Mouse (Mus musculus): Measurements from ENCODE around the gene Cox17. TPM values are rescaled to one million over a fixed set of nuclear protein-coding genes. Genes with fewer than 3 reads are reported as not detected.

Gene Cox17
- polyA plus RNA-seq, 1 experiment from 2014 or later, result 140 TPM

DNA sequence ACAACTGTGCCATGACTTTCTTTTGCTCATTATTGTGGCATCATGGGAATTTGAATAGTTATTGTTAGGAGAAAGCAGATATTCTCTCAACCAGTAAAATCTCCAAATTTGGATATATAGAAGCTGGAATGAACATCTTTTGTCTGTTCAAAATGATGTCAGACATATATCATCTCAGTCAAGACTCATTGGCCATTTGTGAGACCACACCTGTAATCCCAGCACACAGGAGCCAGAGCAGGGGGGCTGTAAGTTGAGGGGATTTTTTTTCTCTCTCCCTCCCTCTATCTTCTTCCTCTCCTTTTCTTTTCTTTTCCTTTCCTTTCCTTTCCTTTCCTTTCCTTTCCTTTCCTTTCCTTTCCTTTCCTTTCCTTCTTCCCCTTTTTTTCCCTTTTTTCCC lies 6.1 kb downstream of the Cox17 start:
- no peak for DNase-seq (ENCODE audit: low spot score)
- no peaks in the 10 kb centered on the region for H3K9me3 ChIP-seq (replicated peaks)
- no peak overlapping the region for H3K4me3 ChIP-seq
- peaks cover 7% of the 10 kb centered on the region for H3K4me1 ChIP-seq
- H3K27me3 ChIP-seq (ENCODE audit: low read depth, poor library complexity, severe bottlenecking), result no peaks in the 10 kb centered on the region
- H3K36me3 ChIP-seq, result peaks cover 43% of the 10 kb centered on the region
- H3K27ac ChIP-seq (replicated peaks), result no peak overlapping the region

DNA sequence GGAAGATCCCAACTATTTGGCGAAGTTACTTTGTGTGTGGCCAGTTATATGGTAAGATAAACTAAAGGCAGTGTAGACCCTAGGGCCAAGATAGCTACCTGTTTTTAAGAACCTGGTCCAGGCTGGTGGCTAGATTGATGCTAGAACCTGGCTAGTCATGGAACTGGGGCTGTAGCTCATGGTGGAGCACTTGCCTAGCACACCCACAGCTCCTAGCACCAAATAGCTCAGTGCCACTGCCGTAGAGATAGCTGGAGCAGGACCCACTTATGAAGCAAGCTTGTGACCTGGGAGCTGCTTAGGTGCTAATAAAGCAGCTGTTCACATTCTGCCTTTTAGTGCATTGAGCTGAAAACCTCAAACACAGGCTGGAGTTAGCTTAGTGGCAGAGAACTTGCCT lies 6.9 kb downstream of the Cox17 start:
- no peaks in the 10 kb centered on the region for H3K27me3 ChIP-seq (ENCODE audit: low read depth, poor library complexity, severe bottlenecking)
- WGBS, result 93% methylated on average over 2 of the region's 2 CpGs
- no peak overlapping the region for H3K4me3 ChIP-seq
- no peaks in the 10 kb centered on the region for H3K9me3 ChIP-seq (replicated peaks)
- no peak overlapping the region for H3K27ac ChIP-seq (replicated peaks)
- DNase-seq (ENCODE audit: low spot score), result no peak
- peaks cover 43% of the 10 kb centered on the region for H3K36me3 ChIP-seq
- no peaks in the 10 kb centered on the region for H3K4me1 ChIP-seq

DNA sequence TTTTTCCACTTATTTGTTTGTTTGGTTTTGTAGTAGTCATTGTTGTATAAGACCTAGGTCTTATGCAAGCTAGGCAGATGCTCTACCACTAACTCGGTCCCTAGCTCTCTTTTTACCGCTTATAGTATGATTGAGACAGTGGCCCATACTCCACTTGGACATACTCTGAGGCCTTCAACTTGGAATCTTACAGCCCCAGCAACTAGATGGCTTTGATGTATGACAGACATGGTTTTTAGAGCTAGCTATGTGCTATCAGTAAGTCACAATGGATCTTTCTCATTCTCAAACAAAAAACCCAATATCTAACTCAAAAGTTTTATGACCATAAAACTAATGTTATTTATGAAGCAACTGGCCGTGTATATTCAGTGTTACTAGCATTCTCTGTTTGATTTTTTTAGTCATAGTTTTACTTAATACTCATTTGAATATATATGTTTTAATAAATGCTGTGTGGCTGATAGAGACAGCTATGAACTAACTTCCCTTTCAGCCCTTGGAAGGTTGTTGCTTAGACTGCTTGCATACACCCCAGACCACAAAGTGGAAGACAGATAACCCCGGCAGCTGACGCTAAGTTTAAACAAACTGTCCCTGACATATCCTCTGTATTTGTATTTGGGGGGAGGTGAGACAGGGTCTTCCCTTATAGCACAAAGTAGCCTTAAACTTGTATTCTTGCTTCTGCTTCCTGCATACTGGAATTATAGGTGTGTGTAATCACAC lies 7.6 kb downstream of the Cox17 start:
- Histone ChIP-seq H3K36me3 (peaks cover 38% of the 10 kb centered on the region), H3K27ac (replicated peaks) (no peak overlapping the region), H3K9me3 (replicated peaks) (no peaks in the 10 kb centered on the region), H3K4me3 (no peak overlapping the region), H3K27me3 (ENCODE audit: low read depth, poor library complexity, severe bottlenecking) (no peaks in the 10 kb centered on the region), H3K4me1 (no peaks in the 10 kb centered on the region)
- DNase-seq (ENCODE audit: low spot score), result no peak
- WGBS, result 95% methylated on average over 5 of the region's 5 CpGs

DNA sequence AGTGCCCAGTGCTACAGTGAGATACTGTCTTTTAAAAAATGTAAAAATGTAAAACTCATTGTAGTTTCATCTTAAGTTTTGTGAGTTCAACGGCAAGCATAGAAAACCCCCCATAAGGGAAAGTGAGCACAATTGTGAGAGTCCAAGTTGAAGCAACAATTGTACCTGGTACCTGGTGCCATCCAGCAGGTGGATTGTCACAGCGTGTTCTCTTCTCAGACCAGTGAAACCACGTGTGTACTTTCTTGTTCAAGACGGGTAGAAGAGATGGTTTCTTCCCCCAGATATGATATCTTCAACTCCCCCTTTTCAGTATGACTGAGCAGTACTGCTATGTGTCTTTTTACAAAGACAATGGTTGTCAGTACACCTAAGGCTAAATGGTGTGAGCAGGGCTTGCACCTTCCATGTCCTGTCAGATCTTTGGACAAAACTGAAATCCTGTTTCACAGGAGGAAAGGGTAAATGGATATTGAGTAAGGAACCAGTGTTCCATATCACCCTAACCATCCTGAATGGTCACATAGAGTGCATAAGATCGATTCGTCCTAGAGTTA lies 11.5 kb downstream of the Cox17 start:
- no peak overlapping the region for H3K4me3 ChIP-seq
- H3K9me3 ChIP-seq (replicated peaks), result no peaks in the 10 kb centered on the region
- 0 out of 2 replicates have a peak, but pooled peaks cover 8% of the 10 kb centered on the region for H3K36me3 ChIP-seq
- H3K27me3 ChIP-seq (ENCODE audit: low read depth, poor library complexity, severe bottlenecking), result no peaks in the 10 kb centered on the region
- DNase-seq (ENCODE audit: low spot score), result no peak
- no peak overlapping the region for H3K27ac ChIP-seq (replicated peaks)
- peaks cover 20% of the 10 kb centered on the region for H3K4me1 ChIP-seq
- WGBS, result 89% methylated on average over 6 of the region's 6 CpGs

DNA sequence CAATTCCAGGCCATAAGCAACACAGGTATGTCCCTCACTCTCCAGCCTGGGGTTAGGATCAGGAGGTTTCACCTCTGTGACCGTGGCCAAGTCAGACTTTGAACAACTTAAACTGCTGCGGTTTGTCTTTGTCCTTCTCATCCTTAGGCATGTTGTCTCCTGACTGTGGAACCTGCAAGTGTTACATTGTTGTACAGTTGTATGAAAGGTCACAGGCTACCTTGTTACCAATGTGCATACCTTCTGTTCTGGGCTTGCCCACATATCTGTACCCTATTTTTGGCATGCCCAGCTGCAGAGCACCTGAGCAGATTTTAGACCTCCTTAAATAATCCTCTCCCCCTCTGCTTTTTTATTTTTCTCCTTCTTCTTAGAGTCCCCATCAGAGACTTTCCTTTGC lies 12.4 kb downstream of the Cox17 start:
- Histone ChIP-seq H3K36me3 (0 out of 2 replicates have a peak, but pooled peaks cover 2% of the 10 kb centered on the region), H3K9me3 (replicated peaks) (no peaks in the 10 kb centered on the region), H3K27me3 (ENCODE audit: low read depth, poor library complexity, severe bottlenecking) (no peaks in the 10 kb centered on the region), H3K27ac (replicated peaks) (no peak overlapping the region), H3K4me1 (peaks cover 20% of the 10 kb centered on the region), H3K4me3 (no peak overlapping the region)
- 92% methylated on average over 2 of the region's 2 CpGs for WGBS
- DNase-seq (ENCODE audit: low spot score), result no peak

DNA sequence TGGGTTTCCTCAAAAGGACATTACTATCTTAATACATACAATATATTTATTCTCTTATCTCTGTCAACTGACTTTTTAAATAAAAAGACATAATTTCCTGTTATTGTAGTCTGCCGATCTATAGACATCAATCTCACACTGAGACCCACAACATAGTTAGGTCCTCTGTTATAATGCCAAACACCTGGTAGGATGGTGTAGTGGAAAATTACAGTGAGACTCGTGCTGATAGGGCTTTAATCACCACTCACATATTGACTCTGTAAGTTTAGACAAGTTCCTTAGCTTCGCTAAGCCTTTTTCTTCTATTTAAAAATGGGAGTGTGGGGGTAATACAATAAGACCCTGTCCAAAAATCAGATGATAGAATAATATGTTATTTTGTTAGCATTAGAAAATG lies 13.1 kb downstream of the Cox17 start:
- H3K27me3 ChIP-seq (ENCODE audit: low read depth, poor library complexity, severe bottlenecking), result no peaks in the 10 kb centered on the region
- DNase-seq (ENCODE audit: low spot score), result no peak
- H3K4me3 ChIP-seq, result no peak overlapping the region
- WGBS, result 79% methylated on average over 3 of the region's 3 CpGs
- no peaks in the 10 kb centered on the region for H3K9me3 ChIP-seq (replicated peaks)
- H3K36me3 ChIP-seq, result 0 out of 2 replicates have a peak, but pooled peaks cover 2% of the 10 kb centered on the region
- no peak overlapping the region for H3K27ac ChIP-seq (replicated peaks)
- peaks cover 20% of the 10 kb centered on the region for H3K4me1 ChIP-seq

DNA sequence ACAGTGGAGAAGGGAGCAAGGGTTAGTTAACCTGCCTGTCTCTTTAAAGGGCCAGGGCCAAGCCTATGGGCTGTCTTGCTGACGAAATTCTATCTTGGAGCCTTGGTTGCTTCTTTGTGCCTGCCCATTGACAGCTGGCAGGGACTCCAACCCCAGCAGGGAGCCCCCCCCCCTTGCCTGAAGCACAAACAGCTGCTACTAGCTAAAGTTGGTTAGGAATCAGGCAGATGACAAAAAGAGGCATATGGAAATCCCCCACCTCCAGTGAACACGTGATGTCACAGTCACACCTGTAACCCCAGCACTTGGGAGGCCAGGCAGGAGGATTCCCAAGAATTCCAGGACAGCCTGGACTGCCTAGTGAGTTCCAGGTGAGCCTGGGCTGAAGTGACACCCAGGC lies 13.5 kb downstream of the Cox17 start:
- H3K4me1 ChIP-seq, result peaks cover 20% of the 10 kb centered on the region
- DNase-seq (ENCODE audit: low spot score), result no peak
- no peak overlapping the region for H3K4me3 ChIP-seq
- 0 out of 2 replicates have a peak, but pooled peaks cover 2% of the 10 kb centered on the region for H3K36me3 ChIP-seq
- H3K27ac ChIP-seq (replicated peaks), result no peak overlapping the region
- WGBS, result 36% methylated on average over 2 of the region's 2 CpGs
- H3K27me3 ChIP-seq (ENCODE audit: low read depth, poor library complexity, severe bottlenecking), result no peaks in the 10 kb centered on the region
- no peaks in the 10 kb centered on the region for H3K9me3 ChIP-seq (replicated peaks)

DNA sequence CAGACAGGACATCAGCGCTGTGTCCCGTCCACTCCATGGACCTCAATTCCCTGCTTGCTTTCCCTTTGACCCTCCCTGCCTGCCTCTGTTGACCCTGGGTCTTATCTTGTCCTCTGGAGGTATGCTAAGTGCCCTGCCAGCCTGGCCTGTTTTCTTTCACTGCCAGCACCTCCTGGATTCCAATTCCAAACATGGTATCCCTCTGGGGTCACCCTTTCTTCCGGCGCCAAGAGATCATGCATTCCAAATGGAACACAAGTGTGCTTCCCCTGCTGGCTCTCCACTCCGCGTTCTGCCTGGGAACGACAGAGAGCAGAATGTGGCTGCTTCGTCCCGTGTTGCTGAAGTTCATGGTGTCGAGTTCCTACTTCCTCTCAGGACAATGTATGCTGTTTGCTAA lies 15.1 kb downstream of the Cox17 start, which contains the start of gene Popdc2:
Popdc2 (plus strand) TSS at position 277 of the 400 bp plus-strand sequence.
- no peak within 1 kb of the TSS for H3K27ac ChIP-seq (replicated peaks)
- no peak within 1 kb of the TSS for H3K4me3 ChIP-seq
- no peaks in the 10 kb centered on the region for H3K27me3 ChIP-seq (ENCODE audit: low read depth, poor library complexity, severe bottlenecking)
- H3K36me3 ChIP-seq, result no peaks in the 10 kb centered on the region
- WGBS, result 70% methylated on average over 10 of the region's 10 CpGs
- no peaks in the 10 kb centered on the region for H3K9me3 ChIP-seq (replicated peaks)
- DNase-seq (ENCODE audit: low spot score), result no peak
- peaks cover 20% of the 10 kb centered on the region for H3K4me1 ChIP-seq

DNA sequence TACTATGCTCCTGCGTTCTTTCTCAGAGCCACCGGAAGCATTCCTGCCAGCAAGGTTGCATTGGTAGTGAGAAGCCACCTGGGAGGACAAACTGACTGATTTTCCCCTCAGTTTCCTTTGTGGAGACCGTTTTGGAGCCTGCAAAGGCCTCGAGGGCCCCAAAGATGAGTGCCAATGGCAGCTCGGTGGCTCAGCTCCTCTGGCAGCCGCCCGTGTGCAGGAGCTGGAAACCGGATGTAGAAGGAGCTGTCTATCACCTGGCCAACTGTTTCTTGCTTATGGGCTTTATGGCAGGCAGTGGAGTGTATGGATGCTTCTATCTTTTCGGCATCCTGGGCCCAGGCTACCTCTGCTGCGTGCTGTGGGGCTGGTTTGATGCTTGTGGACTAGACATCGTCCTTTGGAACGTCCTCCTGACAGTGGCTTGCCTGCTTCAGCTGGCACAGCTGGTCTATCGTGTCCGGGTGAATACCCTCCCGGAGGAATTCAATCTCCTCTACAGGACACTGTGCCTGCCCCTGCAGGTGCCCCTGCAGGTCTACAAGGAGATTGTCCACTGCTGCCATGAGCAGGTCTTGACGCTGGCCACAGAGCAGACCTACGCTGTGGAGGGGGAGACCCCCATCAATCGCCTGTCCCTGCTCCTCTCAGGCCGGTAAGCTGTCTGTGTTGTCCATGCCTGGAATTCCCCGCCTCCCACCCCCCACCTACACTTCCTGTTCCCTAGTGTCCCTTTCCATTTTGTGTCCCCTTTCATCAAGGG lies 15.9 kb downstream of the Cox17 start:
- Histone ChIP-seq H3K4me1 (peaks cover 20% of the 10 kb centered on the region), H3K9me3 (replicated peaks) (no peaks in the 10 kb centered on the region), H3K27ac (replicated peaks) (no peak overlapping the region), H3K27me3 (ENCODE audit: low read depth, poor library complexity, severe bottlenecking) (no peaks in the 10 kb centered on the region), H3K4me3 (no peak overlapping the region), H3K36me3 (no peaks in the 10 kb centered on the region)
- DNase-seq (ENCODE audit: low spot score), result no peak
- WGBS, result 85% methylated on average over 20 of the region's 20 CpGs

DNA sequence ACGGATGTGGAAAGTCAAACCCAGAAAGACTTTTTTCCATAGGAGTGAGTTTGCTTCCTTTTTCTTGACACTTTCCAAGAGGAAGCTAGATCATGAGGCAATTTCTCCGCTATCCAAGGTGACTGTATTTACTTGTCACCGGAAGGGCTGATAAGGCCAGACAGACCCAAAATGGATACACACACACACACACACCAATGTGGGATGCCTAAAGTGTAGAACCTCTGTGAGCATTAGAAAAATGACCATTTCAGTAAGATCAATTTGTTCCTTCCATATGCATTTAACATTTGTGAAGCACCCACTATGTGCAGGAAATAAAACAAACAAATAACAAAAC lies 16.4 kb downstream of the Cox17 start:
- H3K4me3 ChIP-seq, result no peak overlapping the region
- H3K27me3 ChIP-seq (ENCODE audit: low read depth, poor library complexity, severe bottlenecking), result no peaks in the 10 kb centered on the region
- no peaks in the 10 kb centered on the region for H3K36me3 ChIP-seq
- 88% methylated on average over 3 of the region's 3 CpGs for WGBS
- H3K4me1 ChIP-seq, result peaks cover 20% of the 10 kb centered on the region
- H3K27ac ChIP-seq (replicated peaks), result no peak overlapping the region
- no peak for DNase-seq (ENCODE audit: low spot score)
- H3K9me3 ChIP-seq (replicated peaks), result no peaks in the 10 kb centered on the region

DNA sequence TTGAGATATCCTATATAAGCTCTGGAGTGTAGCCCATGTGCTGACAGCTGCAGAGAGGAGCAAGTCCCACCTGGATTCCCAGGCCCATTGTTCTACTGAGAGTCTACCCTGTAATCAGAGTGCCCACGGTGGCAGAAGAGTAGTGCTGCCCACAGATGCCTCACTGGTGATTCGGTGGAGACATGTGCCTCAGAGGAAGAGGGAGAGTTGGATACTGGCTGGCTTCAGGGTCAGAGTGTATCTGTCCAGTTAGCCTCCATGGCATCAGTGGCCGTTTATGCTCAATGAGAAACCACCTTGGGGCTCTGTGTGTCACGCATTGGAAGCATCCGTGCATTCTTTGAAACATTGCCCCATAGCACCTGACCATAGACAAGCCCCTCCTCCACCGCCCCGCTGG lies 16.9 kb downstream of the Cox17 start:
- 86% methylated on average over 7 of the region's 7 CpGs for WGBS
- Histone ChIP-seq H3K36me3 (no peaks in the 10 kb centered on the region), H3K4me1 (peaks cover 23% of the 10 kb centered on the region), H3K9me3 (replicated peaks) (no peaks in the 10 kb centered on the region), H3K27me3 (ENCODE audit: low read depth, poor library complexity, severe bottlenecking) (no peaks in the 10 kb centered on the region), H3K4me3 (no peak overlapping the region), H3K27ac (replicated peaks) (no peak overlapping the region)
- no peak for DNase-seq (ENCODE audit: low spot score)

DNA sequence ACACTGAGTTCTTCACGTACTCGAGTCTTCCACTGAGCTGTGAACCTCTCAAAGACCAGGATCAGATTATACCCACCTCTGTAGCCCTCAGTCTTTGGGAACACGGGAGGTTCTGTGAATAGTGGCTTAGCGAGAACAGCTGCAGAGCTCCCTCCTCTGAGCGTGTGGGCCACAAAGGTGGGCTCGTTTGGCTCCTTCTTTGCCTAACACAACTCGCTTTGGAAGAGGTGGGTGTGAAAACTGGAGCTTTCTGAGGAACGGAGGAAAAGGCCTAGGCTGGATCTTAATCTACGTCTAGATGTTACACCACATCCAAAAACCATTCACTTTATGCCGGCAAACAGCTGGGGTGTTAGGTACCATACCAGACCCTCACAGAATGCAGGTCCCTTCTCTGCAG lies 18.6 kb downstream of the Cox17 start:
- whole genome bisulfite sequencing, result 93% methylated on average over 10 of the region's 10 CpGs
- Histone ChIP-seq H3K27ac (replicated peaks) (no peak overlapping the region), H3K4me3 (no peak overlapping the region), H3K27me3 (ENCODE audit: low read depth, poor library complexity, severe bottlenecking) (no peaks in the 10 kb centered on the region), H3K9me3 (replicated peaks) (no peaks in the 10 kb centered on the region), H3K4me1 (peaks cover 19% of the 10 kb centered on the region), H3K36me3 (no peaks in the 10 kb centered on the region)
- DNase-seq (ENCODE audit: low spot score), result no peak

DNA sequence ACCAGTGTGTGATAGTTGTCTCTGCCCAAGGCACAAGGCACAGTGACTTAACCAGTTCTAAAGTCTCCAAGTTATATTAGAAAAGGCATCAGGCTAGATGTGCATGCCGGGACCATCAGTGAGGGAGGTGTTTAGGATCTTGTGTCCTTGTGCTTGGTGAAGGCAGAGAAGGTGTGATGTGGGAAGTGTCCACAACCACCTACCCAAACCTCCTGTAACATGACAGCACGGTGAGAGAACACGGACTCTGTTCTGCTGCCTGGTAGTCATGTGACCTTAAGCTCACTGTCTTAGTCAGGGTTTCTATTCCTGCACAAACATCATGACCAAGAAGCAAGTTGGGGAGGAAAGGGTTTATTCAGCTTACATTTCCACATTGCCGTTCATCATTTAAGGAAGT lies 19.4 kb downstream of the Cox17 start:
- H3K9me3 ChIP-seq (replicated peaks), result no peaks in the 10 kb centered on the region
- H3K4me3 ChIP-seq, result no peak overlapping the region
- H3K27ac ChIP-seq (replicated peaks), result no peak overlapping the region
- no peak for DNase-seq (ENCODE audit: low spot score)
- peaks cover 18% of the 10 kb centered on the region for H3K4me1 ChIP-seq
- H3K36me3 ChIP-seq, result no peaks in the 10 kb centered on the region
- H3K27me3 ChIP-seq (ENCODE audit: low read depth, poor library complexity, severe bottlenecking), result no peaks in the 10 kb centered on the region
- WGBS, result 87% methylated on average over 4 of the region's 4 CpGs
